In genomic region chr9:58520816-58521581, GRCm38 (mm10) we compare ENCODE assay signal across 17 mouse cellular contexts. TPM values are rescaled to one million over a fixed set of nuclear protein-coding genes. Genes with fewer than 3 reads are reported as not detected.
DNase-seq lines count a peak whose midpoint lies in the region; ATAC-seq and TF ChIP-seq lines count a peak whose summit lies in the region.
"Had no signal": no experiment of that assay in that cellular context is flagged by ENCODE, and none has a peak within 500 bp of the region (broad histone marks: within the 10 kb centered on the region; RNA-seq: fewer than 3 reads in every experiment).

No protein-coding gene starts in this region.

- no peak overlapping the region for H3K4me3 ChIP-seq in heart, embryonic 11.5 days (ENCODE audit: low read depth, low read length)
- no peak overlapping the region for H3K4me3 ChIP-seq in myocyte
- H3K4me3 ChIP-seq: embryonic facial prominence, embryonic 12.5 days had no signal

- H3K9ac ChIP-seq in heart, embryonic 11.5 days (ENCODE audit: low read depth, low read length), result no peak overlapping the region
- H3K9ac ChIP-seq: embryonic facial prominence, embryonic 12.5 days; lung, embryonic 14.5 days had no signal

- TF ChIP-seq POLR2A in myocyte (IDR thresholded peaks at IDR 0.05; ENCODE audit: insufficient read length, low read depth), result no peak

- no peaks in the 10 kb centered on the region for H3K79me2 ChIP-seq in myocyte (ENCODE audit: control insufficient read depth, insufficient read depth)

- no peak overlapping the region for H3K4me2 ChIP-seq in heart, embryonic 11.5 days
- no peak overlapping the region for H3K4me2 ChIP-seq in myocyte (ENCODE audit: low read depth)
- H3K4me2 ChIP-seq: embryonic facial prominence, embryonic 12.5 days; lung, embryonic 14.5 days had no signal

- ATAC-seq in heart, embryonic 11.5 days (replicated peaks; ENCODE audit: insufficient number of reproducible peaks, low FRiP score, low TSS enrichment), result no peak

- 66% methylated on average over 5 of the region's 5 CpGs for whole genome bisulfite sequencing in heart, embryonic 11.5 days (ENCODE audit: insufficient replicate concordance)

- H3K4me1 ChIP-seq in heart, embryonic 11.5 days (ENCODE audit: control insufficient read depth, insufficient read depth, low read length), result peaks cover 4% of the 10 kb centered on the region; the same call in 1 of the 2 replicates

- no peak overlapping the region for H3ac ChIP-seq in myocyte (ENCODE audit: control insufficient read depth, insufficient read length)

- peak; percentile 34 to 65 for DNase-seq in heart, adult 9 months (ENCODE audit: low spot score in 2 of 2)
- peak; percentile 68 for DNase-seq in testis, postnatal 14 days (ENCODE audit: low spot score)
- no peak for DNase-seq in testis, postnatal 10 days (ENCODE audit: low spot score)
- peak; percentile 55 to 72 for DNase-seq in cerebellum, postnatal 36 days
- no peak for DNase-seq in thymus, postnatal 36 days
- DNase-seq in layer of hippocampus, postnatal 10 days (ENCODE audit: low spot score in 2 of 2), result no peak
- DNase-seq: adrenal gland, postnatal 36 days; gastrocnemius, postnatal 10 days; right cerebral cortex, postnatal 25 days; thymus, postnatal 14 days had no signal

- no peaks in the 10 kb centered on the region for H3K27me3 ChIP-seq in heart, embryonic 11.5 days (ENCODE audit: control insufficient read depth, insufficient read depth, low read length)
- H3K27me3 ChIP-seq in myocyte (ENCODE audit: control insufficient read depth, insufficient read depth, insufficient read length), result no peaks in the 10 kb centered on the region
- H3K27me3 ChIP-seq: embryonic facial prominence, embryonic 12.5 days had no signal

- no peaks in the 10 kb centered on the region for H3K9me3 ChIP-seq in heart, embryonic 11.5 days (replicated peaks; ENCODE audit: control insufficient read depth, low read length)
- H3K9me3 ChIP-seq: embryonic facial prominence, embryonic 12.5 days; G1E had no signal

- no peak overlapping the region for H3K27ac ChIP-seq in heart, embryonic 11.5 days (ENCODE audit: low read depth, low read length)
- H3K27ac ChIP-seq: embryonic facial prominence, embryonic 12.5 days had no signal

- H3K36me3 ChIP-seq in heart, embryonic 11.5 days (ENCODE audit: control insufficient read depth, insufficient read depth, low read length), result no peaks in the 10 kb centered on the region; the same call in 1 of the 2 replicates
- peaks cover 19% of the 10 kb centered on the region for H3K36me3 ChIP-seq in myocyte (ENCODE audit: control insufficient read depth, insufficient read depth)
- H3K36me3 ChIP-seq: G1E had no signal

TF ChIP-seq in myocyte, 11 proteins besides CTCF, POLR2A, EP300 and RAD21:
- no peak for TF ChIP-seq CEBPB (IDR thresholded peaks at IDR 0.05; ENCODE audit: insufficient read depth, poor library complexity, severe bottlenecking)
- no peak for TF ChIP-seq MAX (IDR thresholded peaks at IDR 0.05; ENCODE audit: low read depth)
- TF ChIP-seq MYOD1 (IDR thresholded peaks at IDR 0.05; ENCODE audit: control insufficient read depth in 1 of 3, insufficient read length in 2 of 3, low read depth in 2 of 3), result peak in 1 of 3 experiments; percentile 52
- TF ChIP-seq MYOG (IDR thresholded peaks at IDR 0.05; ENCODE audit: control insufficient read depth in 1 of 3, insufficient read depth in 1 of 3, insufficient read length in 2 of 3, low read depth in 2 of 3), result no peak
- no peak for TF ChIP-seq USF1 (IDR thresholded peaks at IDR 0.05; ENCODE audit: low read depth)
- peak; percentile 13 for TF ChIP-seq POLR2AphosphoS2 (IDR thresholded peaks at IDR 0.05; ENCODE audit: insufficient read length, low read depth)
- TF ChIP-seq TCF12 (IDR thresholded peaks at IDR 0.05; ENCODE audit: insufficient read depth, poor library complexity, severe bottlenecking), result no peak

RNA-seq across cellular contexts. Expression of gene Insyn1, which starts 32.6 kb away (rescaled TPM):
- polyA plus RNA-seq in heart, embryonic 11.5 days (2014; fragmentation: Nextera tagmentation; extraction: Ambion mirVana), result 0.82 and 1.6 TPM in 2 replicates
- polyA plus RNA-seq in myocyte (2012; fragmentation: generic; extraction: Trizol), result 40.5 TPM
- total RNA-seq in layer of hippocampus, postnatal 10 days (2021), result 100 to 1,000 TPM; 145 TPM
- total RNA-seq: megakaryocyte progenitor cell, adult 5-6 weeks had no signal
- polyA plus RNA-seq: G1E; liver, adult 2 months had no signal

RNA-seq across cellular contexts. Expression of gene Cd276, which starts 34.2 kb away (rescaled TPM):
- polyA plus RNA-seq in heart, embryonic 11.5 days (2014; fragmentation: Nextera tagmentation; extraction: Ambion mirVana), result 29.1 and 31.2 TPM in 2 replicates
- 49.5 TPM for polyA plus RNA-seq in myocyte (2012; fragmentation: generic; extraction: Trizol)
- 10 to 100 TPM; 15.7 to 16.6 TPM for total RNA-seq in layer of hippocampus, postnatal 10 days (2021)

Comparison
In these comparisons a context has a peak if more than half of its experiments do, and no peak if none do; other contexts are left out.
1. DNase-seq: peak in heart, adult 9 months (2 of 2), testis, postnatal 14 days (single experiment) and cerebellum, postnatal 36 days (2 of 2); none in testis, postnatal 10 days (single experiment), thymus, postnatal 36 days (0 of 2) and layer of hippocampus, postnatal 10 days (0 of 2).
2. RNA of gene Insyn1, which starts 32.6 kb away (polyA plus RNA-seq): 40.5 TPM in myocyte (single experiment); 0.82 to 1.6 TPM in heart, embryonic 11.5 days; every median in the first group is over 10 times any median in the second.